Mouse (Mus musculus): ENCODE measurements around the gene Tox2.

Gene Tox2

DNA sequence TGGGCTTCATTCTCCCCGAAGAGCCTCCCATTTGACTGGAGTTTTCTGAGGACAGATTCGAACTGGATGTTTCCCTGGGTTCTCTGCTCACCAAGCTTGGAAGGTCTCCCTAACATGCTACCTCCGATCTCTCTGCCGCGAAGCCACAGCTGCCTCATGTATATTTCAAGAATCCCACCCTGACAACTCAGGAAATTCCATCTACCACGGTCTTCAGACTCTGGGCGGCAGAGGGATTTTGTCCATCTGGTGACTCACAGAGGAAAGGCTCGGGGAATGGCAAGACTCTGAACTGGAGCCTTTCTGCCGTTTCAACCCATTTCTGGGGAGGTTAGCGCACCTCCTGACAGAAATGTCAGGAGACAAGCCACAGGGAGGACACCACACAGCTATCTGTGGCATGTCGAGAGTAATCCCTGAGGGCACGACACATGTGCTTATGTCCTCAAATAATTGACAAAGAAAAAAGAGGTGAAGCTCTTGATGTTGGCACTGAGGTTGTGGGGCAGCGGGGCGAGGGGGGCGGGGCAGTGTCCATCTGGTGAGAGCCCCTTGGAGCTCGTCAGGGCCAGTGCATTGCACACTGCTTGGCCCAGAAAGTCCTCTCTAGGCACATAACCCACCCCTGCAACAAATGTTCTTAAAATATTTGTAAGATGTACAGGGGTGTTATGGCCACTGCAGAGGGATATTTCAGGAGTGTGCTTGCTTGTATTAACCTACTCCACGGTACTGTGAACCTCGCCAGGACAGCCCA is 162.0 kb downstream of the Tox2 start:
- DNase-seq (ENCODE audit: low spot score in 2 of 2) = no peak

DNA sequence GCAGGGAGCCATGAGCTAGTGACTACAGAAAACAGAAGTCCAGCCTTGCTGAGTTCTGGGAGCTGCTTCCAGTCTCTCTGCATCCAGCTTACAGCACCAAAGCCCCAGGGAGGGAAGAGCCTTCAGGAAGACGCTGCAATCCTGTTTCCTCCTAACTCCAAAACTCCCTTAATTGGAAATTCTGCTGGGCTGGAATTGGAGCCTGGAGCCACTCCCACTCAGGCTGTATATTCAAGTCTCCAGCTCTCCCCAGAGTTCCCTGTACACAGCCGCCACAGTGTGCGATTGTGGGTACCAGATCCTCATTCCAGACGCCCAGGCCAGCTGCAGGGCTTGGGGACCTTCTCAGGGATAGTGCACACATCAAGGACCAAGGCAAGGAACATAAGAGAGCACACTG is 167.2 kb downstream of the Tox2 start:
- peak in 1 of 2 experiments; percentile 47 for DNase-seq (ENCODE audit: low spot score in 2 of 2)

DNA sequence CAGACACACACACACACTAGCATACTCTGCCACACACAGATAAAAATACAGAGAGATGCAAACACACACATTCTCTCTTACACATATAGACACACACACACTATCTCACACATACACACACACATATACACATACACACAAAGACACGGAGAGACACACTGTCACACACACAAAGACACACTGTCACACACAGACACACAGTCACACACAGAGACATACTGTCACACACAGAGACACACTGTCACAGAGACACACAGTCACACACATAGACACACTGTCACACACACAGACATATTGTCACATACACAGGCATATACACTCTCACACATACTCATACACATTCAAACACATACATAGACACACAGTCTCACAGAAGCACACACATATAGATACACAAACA is 169.7 kb downstream of the Tox2 start:
- DNase-seq (ENCODE audit: low spot score in 2 of 2) = no peak

All from urinary bladder, postnatal 4 days (tissue).